Mouse (Mus musculus) liver, postnatal 0 days (tissue): ENCODE measurements at regions not wholly inside any gene's neighbourhood (a gene's known extent, or its start where the extent isn't known, plus 50 kb on each side); places are given as distances from the start of the nearest gene placed in this dataset.

Experiments
- ATAC-seq: fragments of 200-750 bp; cut with Nextera tagmentation; 2 replicates; pipeline ENCODE4 v1.8.0; 2017; ENCODE audit warnings: mild to moderate bottlenecking, moderate library complexity
- DNase-seq: peaks from one replicate; pipeline ENCODE4 v3.0.0-alpha.2; 2016
- H3K27ac ChIP-seq: fragments of 300-500 bp; sonication (generic); 2 replicates; pipeline ENCODE4 v1.5.1; 2014; ENCODE audit warnings: antibody characterized with exemption, moderate library complexity, mild to moderate bottlenecking, low read depth
- H3K27me3 ChIP-seq: fragments of 300-500 bp; sonication (generic); 2 replicates; pipeline ENCODE4 v1.6.1; 2014; ENCODE audit warnings: low read length, control low read depth, mixed read lengths; ENCODE audit not compliant: insufficient read depth
- H3K36me3 ChIP-seq: fragments of 300-500 bp; sonication (generic); replicated peaks from 2 replicates; pipeline ENCODE4 v1.6.1; 2014; ENCODE audit warnings: mild to moderate bottlenecking, control low read depth, low read length, moderate library complexity, mixed read lengths; ENCODE audit not compliant: insufficient read depth
- H3K4me1 ChIP-seq: fragments of 300-500 bp; sonication (generic); 2 replicates; pipeline ENCODE4 v1.6.1; 2014; ENCODE audit warnings: antibody characterized with exemption, mild to moderate bottlenecking, control low read depth; ENCODE audit not compliant: insufficient read depth
- H3K4me2 ChIP-seq: fragments of 300-500 bp; sonication (generic); 2 replicates; pipeline ENCODE4 v1.6.1; 2014; ENCODE audit warnings: low read depth, mild to moderate bottlenecking, low read length, moderate library complexity, mixed read lengths
- H3K4me3 ChIP-seq: fragments of 300-500 bp; sonication (generic); 2 replicates; pipeline ENCODE4 v1.5.1; 2014; ENCODE audit warnings: low read depth, low read length
- H3K9ac ChIP-seq: fragments of 300-500 bp; sonication (generic); replicated peaks from 2 replicates; pipeline ENCODE4 v1.6.1; 2014; ENCODE audit warnings: mild to moderate bottlenecking, moderate library complexity
- H3K9me3 ChIP-seq: fragments of 300-500 bp; sonication (generic); 2 replicates; pipeline ENCODE4 v1.6.1; 2016; ENCODE audit warnings: mild to moderate bottlenecking, control low read depth, low read length, mixed read lengths
- CTCF ChIP-seq: sonication (generic); IDR thresholded peaks from 2 replicates; pipeline ENCODE4 v1.5.1; 2016; ENCODE audit warnings: antibody characterized with exemption, low read depth
- EP300 ChIP-seq: IDR thresholded peaks from 2 replicates; pipeline ENCODE4 v1.6.1; 2016; ENCODE audit warnings: antibody characterized with exemption, low read depth, mild to moderate bottlenecking
- WGBS: fragments of 180-500 bp; shearing (Covaris S2); extraction: QIAGEN DNeasy Blood & Tissue Kit; methylation state at CpG from one replicate; pipeline ENCODE4 v1.1.7; 2014; ENCODE audit not compliant: insufficient replicate concordance; 5-methylcytosine and 5-hydroxymethylcytosine counted together

GRCm38 (mm10) chr7:72962815-72963214 is 412.5 kb upstream of the Rgma start:
- Histone ChIP-seq H3K36me3 (no peaks in the 10 kb centered on the region), H3K27ac (no peak overlapping the region), H3K4me3 (no peak overlapping the region), H3K9ac (no peak overlapping the region), H3K4me1 (no peaks in the 10 kb centered on the region), H3K4me2 (no peak overlapping the region), H3K9me3 (no peaks in the 10 kb centered on the region), H3K27me3 (no peaks in the 10 kb centered on the region)
- TF ChIP-seq EP300 (no peak), CTCF (no peak)
- WGBS, result 56% methylated on average over 3 of the region's 3 CpGs
- DNase-seq (no peak), ATAC-seq (no peak)

GRCm38 (mm10) chr7:72963908-72964307 is 411.4 kb upstream of the Rgma start:
- no peaks in the 10 kb centered on the region for H3K4me1 ChIP-seq
- H3K27me3 ChIP-seq, result no peaks in the 10 kb centered on the region
- no peak overlapping the region for H3K4me3 ChIP-seq
- H3K9me3 ChIP-seq, result no peaks in the 10 kb centered on the region
- H3K9ac ChIP-seq, result no peak overlapping the region
- WGBS, result 65% methylated on average over 3 of the region's 3 CpGs
- ATAC-seq (no peak), DNase-seq (no peak)
- TF ChIP-seq EP300 (no peak), CTCF (no peak)
- no peak overlapping the region for H3K4me2 ChIP-seq
- no peaks in the 10 kb centered on the region for H3K36me3 ChIP-seq
- no peak overlapping the region for H3K27ac ChIP-seq

GRCm38 (mm10) chr7:72968193-72968592 is 407.1 kb upstream of the Rgma start:
- H3K4me3 ChIP-seq, result no peak overlapping the region
- DNase-seq, result no peak
- WGBS, result 70% methylated on average over 4 of the region's 4 CpGs

GRCm38 (mm10) chr7:72971506-72972267 is 403.6 kb upstream of the Rgma start:
- WGBS, result 67% methylated on average over 5 of the region's 5 CpGs
- Histone ChIP-seq H3K4me3 (no peak overlapping the region), H3K27ac (no peak overlapping the region), H3K4me2 (no peak overlapping the region), H3K27me3 (no peaks in the 10 kb centered on the region), H3K36me3 (no peaks in the 10 kb centered on the region), H3K4me1 (no peaks in the 10 kb centered on the region), H3K9me3 (no peaks in the 10 kb centered on the region), H3K9ac (no peak overlapping the region)
- TF ChIP-seq EP300 (no peak), CTCF (no peak)
- ATAC-seq (no peak), DNase-seq (no peak)

More at GRCm38 (mm10) chr7:72968193-72968592, 407.1 kb upstream of the Rgma start:
- Histone ChIP-seq H3K9ac (no peak overlapping the region), H3K9me3 (no peaks in the 10 kb centered on the region), H3K27ac (no peak overlapping the region), H3K4me2 (no peak overlapping the region), H3K36me3 (no peaks in the 10 kb centered on the region), H3K27me3 (no peaks in the 10 kb centered on the region), H3K4me1 (no peaks in the 10 kb centered on the region)
- ATAC-seq, result no peak
- TF ChIP-seq CTCF, result no peak
- no peak for TF ChIP-seq EP300

GRCm38 (mm10) chr7:72972397-72972796 is 402.9 kb upstream of the Rgma start:
- no peak overlapping the region for H3K4me2 ChIP-seq
- ATAC-seq (no peak), DNase-seq (no peak)
- H3K36me3 ChIP-seq, result no peaks in the 10 kb centered on the region
- TF ChIP-seq CTCF (no peak), EP300 (no peak)
- no peaks in the 10 kb centered on the region for H3K4me1 ChIP-seq
- 54% methylated on average over 7 of the region's 7 CpGs for WGBS
- no peak overlapping the region for H3K4me3 ChIP-seq
- H3K27me3 ChIP-seq, result no peaks in the 10 kb centered on the region
- no peak overlapping the region for H3K27ac ChIP-seq
- no peak overlapping the region for H3K9ac ChIP-seq
- no peaks in the 10 kb centered on the region for H3K9me3 ChIP-seq

GRCm38 (mm10) chr7:72973771-72974170 is 401.5 kb upstream of the Rgma start:
- no peak overlapping the region for H3K4me2 ChIP-seq
- no peaks in the 10 kb centered on the region for H3K9me3 ChIP-seq
- H3K36me3 ChIP-seq, result no peaks in the 10 kb centered on the region
- WGBS, result 62% methylated on average over 3 of the region's 3 CpGs
- no peak for ATAC-seq
- H3K4me3 ChIP-seq, result no peak overlapping the region
- TF ChIP-seq EP300 (no peak), CTCF (no peak)
- no peaks in the 10 kb centered on the region for H3K4me1 ChIP-seq
- H3K27me3 ChIP-seq, result no peaks in the 10 kb centered on the region
- H3K9ac ChIP-seq, result no peak overlapping the region
- no peak overlapping the region for H3K27ac ChIP-seq
- no peak for DNase-seq
